Mouse (Mus musculus): ENCODE results near the gene AC124502.3. TPM values are rescaled to one million over a fixed set of nuclear protein-coding genes. Genes with fewer than 3 reads are reported as not detected.
"Not testable (repeated sequence)": the region's sequence is repeated elsewhere in the genome, so short reads cannot be mapped to it uniquely, and the experiment has no call there.

AC124502.3 gene
- polyA plus RNA-seq, 1 experiment from 2014 or later: 3.4 TPM

DNA sequence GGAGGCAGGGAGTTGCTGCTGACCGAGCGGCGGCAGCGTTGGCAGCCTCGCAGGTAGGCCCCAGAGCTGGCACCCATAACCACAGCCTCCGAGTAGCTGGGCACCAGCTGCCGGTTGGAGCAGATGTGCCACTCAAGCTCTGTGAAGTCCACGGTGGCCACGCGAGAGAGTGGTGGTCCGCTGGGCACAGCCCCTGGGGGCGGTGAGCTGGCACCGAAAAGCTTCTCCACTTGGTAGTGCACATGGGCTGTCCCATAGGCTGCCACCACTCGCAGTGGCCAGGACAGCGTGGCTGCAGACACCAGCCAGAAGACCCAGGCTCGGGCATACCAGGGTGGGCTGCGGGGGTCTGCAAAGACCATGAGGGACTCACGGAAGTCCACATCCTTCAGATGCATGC lies 43.3 kb downstream of the AC124502.3 start:
- whole genome bisulfite sequencing: 71% methylated on average over 18 of the region's 18 CpGs
- Histone ChIP-seq H3K4me2 (no peak overlapping the region), H3K36me3 (ENCODE audit: poor library complexity, severe bottlenecking) (no peaks in the 10 kb centered on the region), H3K9ac (no peak overlapping the region), H3K4me3 (no peak overlapping the region), H3K9me3 (replicated peaks) (no peaks in the 10 kb centered on the region), H3K27ac (no peak overlapping the region), H3K27me3 (peaks cover 71% of the 10 kb centered on the region), H3K4me1 (peaks cover 11% of the 10 kb centered on the region; the same call in 1 of the 2 replicates)
- no peak for ATAC-seq

DNA sequence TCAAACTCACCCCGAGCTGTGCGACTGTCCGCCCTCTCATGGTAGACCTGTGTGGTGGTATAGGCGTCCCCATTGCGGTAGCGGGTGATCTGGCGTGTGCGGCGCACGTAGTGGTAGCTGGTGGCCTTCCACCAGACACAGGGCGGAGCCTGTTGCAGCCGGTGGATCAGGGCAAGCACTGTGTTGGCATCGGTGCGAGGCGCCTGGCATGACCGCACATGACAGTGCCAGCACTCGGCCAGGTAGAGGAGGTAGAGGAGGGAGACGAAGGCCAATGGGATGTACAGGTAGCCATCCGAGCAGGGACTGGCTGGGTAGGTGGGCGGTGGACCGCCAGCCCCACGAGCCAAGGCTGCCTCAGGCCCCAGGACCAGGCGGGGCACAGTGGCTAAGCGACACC lies 43.9 kb downstream of the AC124502.3 start:
- H3K4me2 ChIP-seq: no peak overlapping the region
- peaks cover 16% of the 10 kb centered on the region for H3K4me1 ChIP-seq
- no peak overlapping the region for H3K9ac ChIP-seq
- no peak for ATAC-seq
- peaks cover 71% of the 10 kb centered on the region for H3K27me3 ChIP-seq
- H3K27ac ChIP-seq: no peak overlapping the region
- no peaks in the 10 kb centered on the region for H3K9me3 ChIP-seq (replicated peaks)
- 67% methylated on average over 24 of the region's 24 CpGs for WGBS
- H3K36me3 ChIP-seq (ENCODE audit: poor library complexity, severe bottlenecking): no peaks in the 10 kb centered on the region
- no peak overlapping the region for H3K4me3 ChIP-seq

DNA sequence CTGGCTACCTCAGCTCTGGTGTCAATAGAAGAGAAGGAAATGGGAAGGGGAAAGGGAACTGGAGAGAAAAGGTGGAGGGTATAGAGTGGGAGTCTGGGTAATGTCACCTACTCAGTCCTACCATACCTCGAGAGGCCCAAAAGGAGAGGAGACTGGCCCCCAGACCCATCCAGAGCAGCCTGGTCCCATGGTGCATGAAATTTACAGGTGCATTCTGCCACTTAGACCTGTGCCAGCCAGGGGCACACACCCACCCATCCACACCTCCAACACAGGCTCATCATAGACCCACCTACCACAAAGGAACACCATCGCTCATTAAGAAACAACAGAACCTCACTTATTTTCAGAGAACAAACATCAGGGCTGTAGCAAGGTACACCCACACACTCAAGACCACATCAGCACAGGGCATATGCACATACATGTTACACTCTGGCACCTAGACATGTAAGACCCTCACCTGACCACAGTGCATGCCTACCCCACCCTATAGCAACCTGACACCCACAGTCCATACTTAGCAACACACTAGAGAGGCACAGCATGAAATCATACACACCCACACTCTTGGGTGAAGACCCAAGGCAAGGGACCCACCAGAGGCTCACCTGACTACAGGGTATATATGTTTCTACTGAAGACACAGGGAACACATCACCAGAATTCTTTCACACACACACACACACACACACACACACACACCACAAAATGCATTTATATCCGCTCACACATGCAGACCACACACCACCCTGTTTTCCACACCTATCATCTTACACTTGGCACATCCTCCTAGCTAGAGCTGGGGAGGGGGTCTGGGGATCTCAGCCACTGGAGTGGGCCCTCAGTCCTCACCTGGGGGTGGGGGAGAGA lies 45.5 kb downstream of the AC124502.3 start:
- peaks cover 71% of the 10 kb centered on the region for H3K27me3 ChIP-seq
- H3K27ac ChIP-seq: no peak overlapping the region
- ATAC-seq: no peak
- H3K36me3 ChIP-seq (ENCODE audit: poor library complexity, severe bottlenecking): no peaks in the 10 kb centered on the region
- H3K4me3 ChIP-seq: peak overlapping the region; percentile 52
- no peak overlapping the region for H3K9ac ChIP-seq
- peak overlapping the region; percentile 85 for H3K4me2 ChIP-seq
- H3K4me1 ChIP-seq: peaks cover 23% of the 10 kb centered on the region
- 82% methylated on average over 3 of the region's 3 CpGs for WGBS
- H3K9me3 ChIP-seq (replicated peaks): no peaks in the 10 kb centered on the region

DNA sequence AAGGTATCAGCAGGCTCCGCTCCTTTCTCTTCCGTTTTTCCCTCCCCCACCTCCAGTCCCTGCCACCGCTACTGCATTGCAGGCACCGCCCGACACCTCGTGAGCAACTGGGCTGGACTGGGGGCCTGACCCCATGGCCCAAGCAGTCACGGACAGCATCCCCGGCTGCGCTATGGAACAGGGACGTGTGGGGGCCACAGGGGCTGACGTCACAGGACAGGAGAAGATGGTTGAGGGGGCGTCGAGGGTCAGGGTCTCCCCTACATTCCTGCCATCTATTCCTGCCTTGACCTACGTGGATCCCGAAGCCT lies 46.1 kb downstream of the AC124502.3 start:
- Histone ChIP-seq H3K4me2 (peak overlapping the region; percentile 85), H3K27me3 (peaks cover 68% of the 10 kb centered on the region), H3K27ac (no peak overlapping the region), H3K4me1 (peaks cover 28% of the 10 kb centered on the region), H3K36me3 (ENCODE audit: poor library complexity, severe bottlenecking) (no peaks in the 10 kb centered on the region), H3K9me3 (replicated peaks) (no peaks in the 10 kb centered on the region), H3K9ac (peak overlapping the region; percentile 73), H3K4me3 (peak overlapping the region; percentile 52)
- ATAC-seq: no peak
- WGBS: 9% methylated on average over 15 of the region's 15 CpGs

- no peak for ATAC-seq
- Histone ChIP-seq H3K27me3 (peaks cover 62% of the 10 kb centered on the region), H3K4me3 (peak within 1 kb of the TSS; percentile 52), H3K4me1 (peaks cover 28% of the 10 kb centered on the region), H3K27ac (no peak within 1 kb of the TSS), H3K4me2 (peak within 1 kb of the TSS; percentile 85), H3K36me3 (ENCODE audit: poor library complexity, severe bottlenecking) (peaks cover 1% of the 10 kb centered on the region; the same call in 1 of the 2 replicates), H3K9ac (peak within 1 kb of the TSS; percentile 73), H3K9me3 (replicated peaks) (no peaks in the 10 kb centered on the region)
- 1% methylated on average over 62 of the region's 69 CpGs for WGBS
These were observed 46.6 kb downstream of the AC124502.3 start, which contains the start of gene Tmem151a for GRCm38 (mm10) chr19:5085145-5085863. Gene Tmem151a, minus strand, starts transcription at chr19:5085531.

- Histone ChIP-seq H3K27me3 (peaks cover 50% of the 10 kb centered on the region), H3K4me1 (peaks cover 28% of the 10 kb centered on the region), H3K36me3 (ENCODE audit: poor library complexity, severe bottlenecking) (peaks cover 14% of the 10 kb centered on the region)
- not testable (repeated sequence) for ATAC-seq; H3K4me3 ChIP-seq; H3K9ac ChIP-seq; H3K9me3 ChIP-seq (replicated peaks); H3K27ac ChIP-seq; H3K4me2 ChIP-seq
- whole genome bisulfite sequencing: 50% methylated on average over 4 of the region's 4 CpGs
These were observed 47.8 kb downstream of the AC124502.3 start for GRCm38 (mm10) chr19:5086533-5086932.

GRCm38 (mm10) chr19:5087884-5088728 lies 49.4 kb downstream of the AC124502.3 start, which contains the start of gene Yif1a:
Gene Yif1a, plus strand, starts transcription at chr19:5088538.
- Histone ChIP-seq H3K4me3 (peak within 1 kb of the TSS; percentile 83), H3K9me3 (replicated peaks) (no peaks in the 10 kb centered on the region), H3K36me3 (ENCODE audit: poor library complexity, severe bottlenecking) (peaks cover 29% of the 10 kb centered on the region), H3K27me3 (peaks cover 34% of the 10 kb centered on the region), H3K27ac (peak within 1 kb of the TSS; percentile 76), H3K4me1 (peaks cover 31% of the 10 kb centered on the region), H3K4me2 (peak within 1 kb of the TSS; percentile 81), H3K9ac (peak within 1 kb of the TSS; percentile 84)
- WGBS: under 1% methylated on average over 58 of the region's 58 CpGs
- peak; percentile 96 for ATAC-seq

DNA sequence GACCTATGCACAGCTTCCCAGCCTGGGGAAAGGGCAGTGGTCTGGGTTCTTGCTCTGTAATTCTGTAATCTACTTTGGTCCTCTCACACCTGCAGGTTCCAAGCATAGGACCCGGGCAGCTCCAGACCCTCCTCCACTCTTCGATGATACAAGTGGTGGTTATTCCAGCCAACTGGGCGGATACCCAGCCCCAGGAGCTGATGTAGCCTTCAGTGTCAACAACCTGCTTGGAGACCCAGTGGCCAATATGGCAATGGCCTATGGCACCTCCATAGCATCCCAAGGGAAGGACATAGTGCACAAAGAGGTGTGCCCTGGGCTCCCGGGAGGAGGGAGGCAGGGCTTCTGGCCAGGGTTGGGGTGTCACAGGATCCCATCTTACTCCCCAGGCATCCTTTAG lies 50.6 kb downstream of the AC124502.3 start:
- Histone ChIP-seq H3K4me3 (peak overlapping the region; percentile 83), H3K27ac (no peak overlapping the region), H3K9me3 (replicated peaks) (no peaks in the 10 kb centered on the region), H3K4me2 (peak overlapping the region; percentile 81), H3K27me3 (peaks cover 22% of the 10 kb centered on the region), H3K4me1 (peaks cover 42% of the 10 kb centered on the region), H3K36me3 (ENCODE audit: poor library complexity, severe bottlenecking) (peaks cover 37% of the 10 kb centered on the region), H3K9ac (peak overlapping the region; percentile 84; the same call in 1 of the 2 replicates)
- WGBS: 90% methylated on average over 4 of the region's 4 CpGs
- no peak for ATAC-seq

- no peak overlapping the region for H3K27ac ChIP-seq
- no peak overlapping the region for H3K4me3 ChIP-seq
- 90% methylated on average over 10 of the region's 10 CpGs for WGBS
- H3K4me1 ChIP-seq: peaks cover 58% of the 10 kb centered on the region
- H3K27me3 ChIP-seq: no peaks in the 10 kb centered on the region
- no peak overlapping the region for H3K9ac ChIP-seq
- H3K4me2 ChIP-seq: no peak overlapping the region
- H3K9me3 ChIP-seq (replicated peaks): no peaks in the 10 kb centered on the region
- no peak for ATAC-seq
- peaks cover 37% of the 10 kb centered on the region for H3K36me3 ChIP-seq (ENCODE audit: poor library complexity, severe bottlenecking)
These were observed 53.4 kb downstream of the AC124502.3 start for GRCm38 (mm10) chr19:5092083-5092482.

DNA sequence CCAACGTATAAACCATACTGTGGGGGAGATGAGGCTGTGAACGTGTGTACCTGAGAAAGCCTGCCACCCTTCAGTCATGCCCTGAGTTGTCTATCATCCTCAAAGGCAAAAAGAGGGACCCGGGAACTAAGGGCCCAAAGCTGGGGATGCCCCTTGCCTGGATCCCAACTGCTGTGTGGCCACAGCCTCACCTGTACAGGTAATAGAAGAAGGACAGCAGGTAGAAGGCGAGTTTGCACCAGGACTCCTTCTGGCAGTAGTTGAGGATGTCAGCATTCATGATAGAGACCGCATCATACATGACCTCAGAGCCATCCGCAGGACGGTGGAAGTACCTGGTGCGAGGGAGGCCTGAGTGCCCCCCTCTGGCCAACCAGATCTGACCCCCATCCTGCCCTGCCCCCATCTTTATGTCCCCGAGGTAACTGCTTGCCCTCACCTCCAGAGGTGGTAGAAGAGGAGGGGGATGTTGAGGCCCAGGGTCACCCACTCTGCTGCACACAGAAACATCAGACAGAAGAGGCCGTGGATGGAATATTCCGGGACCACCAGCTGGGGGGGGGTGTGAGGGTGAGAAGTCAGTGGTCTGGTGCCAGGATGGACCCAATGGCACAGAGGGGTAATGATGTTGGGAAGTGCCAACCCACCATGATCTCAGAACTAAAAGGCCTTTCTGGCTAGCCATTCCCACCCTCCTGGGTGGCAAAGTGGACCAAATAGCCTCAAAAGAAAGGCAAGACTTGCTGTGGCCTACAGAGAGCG lies 55.0 kb downstream of the AC124502.3 start:
- Histone ChIP-seq H3K9me3 (replicated peaks) (no peaks in the 10 kb centered on the region), H3K4me2 (peak overlapping the region; percentile 71), H3K27me3 (no peaks in the 10 kb centered on the region), H3K4me1 (peaks cover 64% of the 10 kb centered on the region), H3K36me3 (ENCODE audit: poor library complexity, severe bottlenecking) (peaks cover 37% of the 10 kb centered on the region), H3K27ac (peak overlapping the region; percentile 88), H3K9ac (peak overlapping the region; percentile 56), H3K4me3 (peak overlapping the region; percentile 61; the same call in 1 of the 2 replicates)
- whole genome bisulfite sequencing: 73% methylated on average over 12 of the region's 12 CpGs
- ATAC-seq: no peak; the same call in 1 of the 2 replicates

DNA sequence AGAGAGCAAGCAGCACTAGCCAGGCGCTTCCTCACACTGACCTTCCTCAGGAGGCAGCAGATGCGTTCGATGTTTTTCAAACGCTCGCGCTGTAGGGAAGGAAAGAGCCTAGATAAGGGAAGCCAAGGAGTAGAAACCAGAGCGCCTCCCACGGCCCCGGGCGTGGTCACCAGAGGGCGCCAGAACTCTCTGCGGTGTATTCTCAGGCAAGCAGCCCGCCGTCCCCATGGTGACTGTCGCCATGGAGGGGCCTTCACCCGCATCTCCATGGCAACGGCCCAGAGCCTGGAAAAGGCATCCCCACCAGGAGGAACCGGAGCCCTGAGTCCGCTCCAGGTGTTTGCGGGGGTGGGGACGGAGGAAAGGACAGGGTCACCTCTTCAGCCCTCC lies 55.5 kb downstream of the AC124502.3 start:
- H3K27me3 ChIP-seq: no peaks in the 10 kb centered on the region
- H3K9ac ChIP-seq: peak overlapping the region; percentile 61
- peak; percentile 76 for ATAC-seq
- peak overlapping the region; percentile 61 for H3K4me3 ChIP-seq
- no peaks in the 10 kb centered on the region for H3K9me3 ChIP-seq (replicated peaks)
- under 1% methylated on average over 21 of the region's 21 CpGs for WGBS
- H3K4me1 ChIP-seq: peaks cover 64% of the 10 kb centered on the region
- peaks cover 40% of the 10 kb centered on the region for H3K36me3 ChIP-seq (ENCODE audit: poor library complexity, severe bottlenecking)
- peak overlapping the region; percentile 71 for H3K4me2 ChIP-seq
- H3K27ac ChIP-seq: peak overlapping the region; percentile 88

Data from forebrain, embryonic 13.5 days (tissue).